Mouse (Mus musculus) CD8-positive naive resting alpha-beta T cell, adult 2 months (primary cell): Measurements from ENCODE around the gene 1700001C19Rik.

ENCODE experiments used
- DNase-seq, 2 experiments: peaks; one replicate each; pipeline ENCODE4 v3.0.0; 2022; ENCODE audit warnings: low read depth in 2 of 2, low spot score in 2 of 2

1700001C19Rik gene

GRCm38 (mm10) chr17:47462728-47463388, 25.7 kb upstream of the 1700001C19Rik start:
- DNase-seq: no peak

GRCm38 (mm10) chr17:47462209-47462608, 25.0 kb upstream of the 1700001C19Rik start:
- DNase-seq: no peak

GRCm38 (mm10) chr17:47461688-47462087, 24.5 kb upstream of the 1700001C19Rik start:
- no peak for DNase-seq

- DNase-seq: no peak
These were observed 22.3 kb upstream of the 1700001C19Rik start for GRCm38 (mm10) chr17:47459341-47459919.

GRCm38 (mm10) chr17:47458936-47459335, 21.8 kb upstream of the 1700001C19Rik start:
- no peak for DNase-seq

GRCm38 (mm10) chr17:47458310-47458709, 21.1 kb upstream of the 1700001C19Rik start:
- DNase-seq: no peak

- no peak for DNase-seq
These were observed 17.5 kb upstream of the 1700001C19Rik start for GRCm38 (mm10) chr17:47454675-47455074.

GRCm38 (mm10) chr17:47452886-47453285, 15.7 kb upstream of the 1700001C19Rik start:
- no peak for DNase-seq

GRCm38 (mm10) chr17:47450880-47451565, 13.8 kb upstream of the 1700001C19Rik start:
- no peak for DNase-seq

GRCm38 (mm10) chr17:47450239-47450638, 13.1 kb upstream of the 1700001C19Rik start:
- no peak for DNase-seq

GRCm38 (mm10) chr17:47449432-47449831, 12.3 kb upstream of the 1700001C19Rik start:
- DNase-seq: no peak

GRCm38 (mm10) chr17:47448523-47449372, 11.6 kb upstream of the 1700001C19Rik start:
- DNase-seq: no peak

- DNase-seq: no peak
These were observed 9.4 kb upstream of the 1700001C19Rik start for GRCm38 (mm10) chr17:47446561-47446960.

- no peak for DNase-seq
These were observed 8.8 kb upstream of the 1700001C19Rik start for GRCm38 (mm10) chr17:47446025-47446424.

GRCm38 (mm10) chr17:47445518-47445917, 8.3 kb upstream of the 1700001C19Rik start:
- no peak for DNase-seq

- no peak for DNase-seq
These were observed 6.9 kb upstream of the 1700001C19Rik start for GRCm38 (mm10) chr17:47444113-47444512.

GRCm38 (mm10) chr17:47442271-47442670, 5.1 kb upstream of the 1700001C19Rik start:
- DNase-seq: no peak

GRCm38 (mm10) chr17:47441296-47442051, 4.3 kb upstream of the 1700001C19Rik start:
- no peak for DNase-seq

- DNase-seq: no peak
These were observed 3.2 kb upstream of the 1700001C19Rik start for GRCm38 (mm10) chr17:47440359-47440890.

GRCm38 (mm10) chr17:47439396-47440028, 2.3 kb upstream of the 1700001C19Rik start:
- no peak for DNase-seq
